Mouse (Mus musculus): Measurements from ENCODE around the gene Fndc3a.

DNA sequence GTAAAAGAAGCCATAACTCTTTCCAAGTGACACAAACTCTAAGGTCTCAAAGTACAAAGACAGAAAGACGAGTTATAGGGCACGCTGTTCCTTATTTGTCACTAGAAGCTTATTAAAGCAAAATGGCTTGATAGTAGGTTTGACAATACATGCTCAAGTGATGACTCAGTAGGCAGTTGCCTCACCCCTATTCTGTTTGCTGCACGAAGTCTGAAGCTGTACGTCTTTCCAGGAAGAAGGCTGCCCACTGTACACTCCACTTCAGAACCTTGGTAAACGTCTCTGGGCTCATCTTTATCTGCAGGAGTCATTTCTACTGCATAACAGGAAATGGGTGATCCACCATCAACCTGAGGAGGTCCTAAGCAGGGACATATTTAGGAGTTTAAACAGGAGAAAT lies 151.0 kb downstream of the Fndc3a start:
- TF ChIP-seq POLR2A (IDR thresholded peaks at IDR 0.05; ENCODE audit: low read depth, low read length) (no peak), CTCF (conservative IDR thresholded peaks at IDR 0.05; ENCODE audit: insufficient read depth, insufficient read length, low read depth, low read length) (no peak)
